Mouse (Mus musculus): Measurements from ENCODE around the gene Kif6. TPM values are rescaled to one million over a fixed set of nuclear protein-coding genes. Genes with fewer than 3 reads are reported as not detected.

The Kif6 gene
- polyA plus RNA-seq, 1 experiment from 2014 or later, result 2.5 TPM

- Histone ChIP-seq H3K4me1 (replicated peaks) (no peaks in the 10 kb centered on the region), H3K9ac (no peak overlapping the region), H3K4me2 (no peak overlapping the region), H3K9me3 (replicated peaks) (no peaks in the 10 kb centered on the region), H3K27me3 (replicated peaks) (peaks cover 40% of the 10 kb centered on the region), H3K27ac (ENCODE audit: poor library complexity, severe bottlenecking) (no peak overlapping the region), H3K36me3 (no peaks in the 10 kb centered on the region), H3K4me3 (no peak overlapping the region)
- no peak for ATAC-seq (ENCODE audit: insufficient number of reproducible peaks, low FRiP score)
- 63% methylated on average over 6 of the region's 6 CpGs for WGBS
Observed at GRCm38 (mm10) chr17:49875401-49875800, 260.5 kb downstream of the Kif6 start.

GRCm38 (mm10) chr17:49875939-49876651 is 261.2 kb downstream of the Kif6 start:
- H3K9me3 ChIP-seq (replicated peaks), result no peaks in the 10 kb centered on the region
- H3K4me3 ChIP-seq, result no peak overlapping the region
- no peak for ATAC-seq (ENCODE audit: insufficient number of reproducible peaks, low FRiP score)
- H3K4me2 ChIP-seq, result no peak overlapping the region
- no peak overlapping the region for H3K9ac ChIP-seq
- no peak overlapping the region for H3K27ac ChIP-seq (ENCODE audit: poor library complexity, severe bottlenecking)
- peaks cover 35% of the 10 kb centered on the region for H3K27me3 ChIP-seq (replicated peaks)
- H3K36me3 ChIP-seq, result no peaks in the 10 kb centered on the region
- WGBS, result 47% methylated on average over 15 of the region's 15 CpGs
- H3K4me1 ChIP-seq (replicated peaks), result no peaks in the 10 kb centered on the region

- WGBS, result 42% methylated on average over 5 of the region's 5 CpGs
- Histone ChIP-seq H3K9ac (no peak overlapping the region), H3K4me3 (no peak overlapping the region), H3K4me1 (replicated peaks) (peaks cover 16% of the 10 kb centered on the region), H3K9me3 (replicated peaks) (0 out of 2 replicates have a peak, but pooled peaks cover 3% of the 10 kb centered on the region), H3K27me3 (replicated peaks) (peaks cover 30% of the 10 kb centered on the region), H3K36me3 (no peaks in the 10 kb centered on the region), H3K4me2 (no peak overlapping the region), H3K27ac (ENCODE audit: poor library complexity, severe bottlenecking) (no peak overlapping the region)
- no peak for ATAC-seq (ENCODE audit: insufficient number of reproducible peaks, low FRiP score)
Observed at GRCm38 (mm10) chr17:49880919-49881744, 266.2 kb downstream of the Kif6 start.

DNA sequence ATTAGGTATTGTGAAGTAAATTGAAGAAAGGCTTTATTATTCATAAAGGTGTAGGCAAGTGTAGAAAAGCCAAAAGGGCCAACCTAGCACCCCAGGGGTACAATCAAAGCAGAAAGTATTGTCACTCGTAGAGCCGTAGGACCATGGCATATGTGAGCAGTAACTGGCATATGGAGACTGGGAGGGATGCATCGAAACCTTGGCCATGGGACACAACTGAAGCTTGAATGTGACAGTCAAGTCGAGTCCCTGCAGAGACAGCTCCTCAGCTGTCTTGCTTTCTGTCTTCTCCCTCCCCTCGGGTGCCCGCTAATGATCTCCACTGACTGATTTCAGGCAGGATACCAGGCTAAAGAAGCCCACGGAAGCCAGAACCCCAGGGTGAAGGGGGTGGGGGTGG is 266.9 kb downstream of the Kif6 start:
- H3K4me3 ChIP-seq, result no peak overlapping the region
- no peak overlapping the region for H3K27ac ChIP-seq (ENCODE audit: poor library complexity, severe bottlenecking)
- H3K9ac ChIP-seq, result no peak overlapping the region
- no peak for ATAC-seq (ENCODE audit: insufficient number of reproducible peaks, low FRiP score)
- H3K36me3 ChIP-seq, result no peaks in the 10 kb centered on the region
- H3K27me3 ChIP-seq (replicated peaks), result peaks cover 26% of the 10 kb centered on the region
- no peak overlapping the region for H3K4me2 ChIP-seq
- 0 out of 2 replicates have a peak, but pooled peaks cover 3% of the 10 kb centered on the region for H3K9me3 ChIP-seq (replicated peaks)
- peaks cover 16% of the 10 kb centered on the region for H3K4me1 ChIP-seq (replicated peaks)
- WGBS, result 75% methylated on average over 7 of the region's 7 CpGs

- no peaks in the 10 kb centered on the region for H3K36me3 ChIP-seq
- H3K4me1 ChIP-seq (replicated peaks), result peaks cover 16% of the 10 kb centered on the region
- no peak overlapping the region for H3K27ac ChIP-seq (ENCODE audit: poor library complexity, severe bottlenecking)
- no peak overlapping the region for H3K4me3 ChIP-seq
- 82% methylated on average over 8 of the region's 8 CpGs for WGBS
- H3K9me3 ChIP-seq (replicated peaks), result 0 out of 2 replicates have a peak, but pooled peaks cover 3% of the 10 kb centered on the region
- H3K4me2 ChIP-seq, result no peak overlapping the region
- H3K9ac ChIP-seq, result no peak overlapping the region
- H3K27me3 ChIP-seq (replicated peaks), result peaks cover 16% of the 10 kb centered on the region
- no peak for ATAC-seq (ENCODE audit: insufficient number of reproducible peaks, low FRiP score)
Observed at GRCm38 (mm10) chr17:49883136-49883755, 268.3 kb downstream of the Kif6 start.

DNA sequence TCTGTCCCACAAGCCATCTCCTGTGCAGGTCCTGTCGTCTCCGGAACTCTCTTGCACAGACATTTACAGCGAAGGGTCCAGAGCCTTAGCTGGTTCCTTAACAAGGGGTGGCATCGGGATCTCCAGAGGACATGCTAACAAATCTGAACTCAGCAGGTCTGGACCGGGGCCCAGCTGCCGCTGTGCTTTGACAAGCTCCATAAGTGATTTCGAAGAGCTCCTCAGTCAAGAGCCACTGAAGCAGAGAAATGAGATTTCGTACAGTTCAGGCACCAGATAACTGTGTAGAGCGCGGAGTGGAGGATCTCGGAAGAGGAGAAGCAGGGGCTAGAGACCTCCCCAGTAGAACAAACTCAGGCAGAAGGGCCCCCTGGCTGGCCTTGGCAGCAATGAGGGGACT is 270.1 kb downstream of the Kif6 start:
- Histone ChIP-seq H3K36me3 (no peaks in the 10 kb centered on the region), H3K4me3 (no peak overlapping the region), H3K27me3 (replicated peaks) (peaks cover 7% of the 10 kb centered on the region; the same call in 1 of the 2 replicates), H3K4me1 (replicated peaks) (peaks cover 23% of the 10 kb centered on the region), H3K9me3 (replicated peaks) (0 out of 2 replicates have a peak, but pooled peaks cover 3% of the 10 kb centered on the region), H3K27ac (ENCODE audit: poor library complexity, severe bottlenecking) (no peak overlapping the region), H3K4me2 (no peak overlapping the region), H3K9ac (no peak overlapping the region; the same call in 1 of the 2 replicates)
- ATAC-seq (ENCODE audit: insufficient number of reproducible peaks, low FRiP score), result no peak
- WGBS, result 50% methylated on average over 11 of the region's 11 CpGs

DNA sequence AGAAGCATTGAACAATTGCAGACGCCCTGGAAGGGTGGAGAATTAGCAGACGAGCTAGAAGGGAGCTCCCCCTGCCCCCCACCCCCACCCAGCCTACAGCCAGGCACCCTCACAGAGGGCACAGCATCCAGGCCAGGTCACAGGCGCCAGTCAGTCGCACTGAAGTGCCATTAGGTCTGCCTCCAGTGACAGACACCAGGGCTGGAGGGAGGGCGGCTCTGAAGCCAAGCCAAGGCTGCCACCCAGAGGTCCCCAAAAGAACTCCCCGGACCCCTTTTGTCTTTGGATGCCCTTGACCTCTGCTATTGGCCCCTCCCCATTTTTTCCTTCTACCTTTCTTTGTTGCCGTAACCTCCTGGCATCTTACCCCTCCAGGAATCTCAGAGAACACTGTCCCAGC is 274.7 kb downstream of the Kif6 start:
- H3K4me2 ChIP-seq, result no peak overlapping the region
- no peak overlapping the region for H3K4me3 ChIP-seq
- H3K27me3 ChIP-seq (replicated peaks), result peaks cover 15% of the 10 kb centered on the region; the same call in 1 of the 2 replicates
- no peak for ATAC-seq (ENCODE audit: insufficient number of reproducible peaks, low FRiP score)
- H3K27ac ChIP-seq (ENCODE audit: poor library complexity, severe bottlenecking), result no peak overlapping the region
- H3K9ac ChIP-seq, result no peak overlapping the region
- H3K9me3 ChIP-seq (replicated peaks), result no peaks in the 10 kb centered on the region
- H3K4me1 ChIP-seq (replicated peaks), result peaks cover 17% of the 10 kb centered on the region
- WGBS, result 25% methylated on average over 7 of the region's 7 CpGs
- H3K36me3 ChIP-seq, result no peaks in the 10 kb centered on the region

DNA sequence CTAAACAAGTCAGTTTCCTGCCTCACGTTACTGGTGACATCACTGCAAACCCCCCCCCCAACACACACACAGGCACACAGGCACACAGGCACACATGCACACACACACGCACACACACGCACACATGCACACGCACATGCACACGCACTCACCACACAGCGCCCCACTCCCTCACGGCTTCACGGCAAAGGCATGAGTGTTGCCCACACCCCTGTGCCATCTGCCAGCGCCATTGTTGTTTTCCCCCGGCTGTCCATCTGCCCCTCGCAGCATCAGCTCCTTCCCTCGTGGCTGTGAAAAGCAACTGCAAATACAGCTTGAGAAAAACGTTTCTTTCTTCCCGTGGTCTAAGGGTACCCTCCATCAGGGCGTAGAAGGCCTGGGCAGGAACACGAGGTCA is 275.9 kb downstream of the Kif6 start:
- Histone ChIP-seq H3K4me3 (no peak overlapping the region), H3K9ac (no peak overlapping the region), H3K4me2 (no peak overlapping the region), H3K9me3 (replicated peaks) (no peaks in the 10 kb centered on the region), H3K27me3 (replicated peaks) (peaks cover 11% of the 10 kb centered on the region; the same call in 1 of the 2 replicates), H3K27ac (ENCODE audit: poor library complexity, severe bottlenecking) (no peak overlapping the region), H3K36me3 (no peaks in the 10 kb centered on the region), H3K4me1 (replicated peaks) (peaks cover 7% of the 10 kb centered on the region)
- no peak for ATAC-seq (ENCODE audit: insufficient number of reproducible peaks, low FRiP score)
- 76% methylated on average over 16 of the region's 16 CpGs for WGBS

DNA sequence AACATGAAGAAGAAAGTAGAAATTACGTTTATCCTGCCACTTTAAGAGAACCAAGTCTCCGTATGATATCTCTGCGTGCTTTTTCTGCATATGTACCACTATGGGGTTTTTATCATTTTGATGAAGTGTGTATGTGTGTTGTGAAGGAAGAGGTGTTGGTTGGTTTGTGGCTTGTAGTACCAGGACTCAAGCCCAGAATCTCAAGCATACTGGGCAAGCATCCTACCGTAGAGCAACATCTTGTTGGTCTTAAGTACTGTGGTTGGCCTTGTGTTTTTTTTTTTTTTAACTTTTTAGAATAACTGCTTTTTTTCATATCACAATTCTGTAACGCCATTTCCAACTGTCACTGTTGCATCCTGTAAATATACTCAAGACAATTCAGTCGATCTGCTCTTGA is 277.5 kb downstream of the Kif6 start:
- Histone ChIP-seq H3K4me3 (no peak overlapping the region), H3K27ac (ENCODE audit: poor library complexity, severe bottlenecking) (no peak overlapping the region), H3K9ac (no peak overlapping the region), H3K4me1 (replicated peaks) (peaks cover 7% of the 10 kb centered on the region), H3K27me3 (replicated peaks) (0 out of 2 replicates have a peak, but pooled peaks cover 8% of the 10 kb centered on the region), H3K36me3 (no peaks in the 10 kb centered on the region), H3K9me3 (replicated peaks) (no peaks in the 10 kb centered on the region), H3K4me2 (no peak overlapping the region)
- 83% methylated on average over 6 of the region's 6 CpGs for WGBS
- ATAC-seq (ENCODE audit: insufficient number of reproducible peaks, low FRiP score), result no peak

GRCm38 (mm10) chr17:49894471-49894870 is 279.5 kb downstream of the Kif6 start:
- Histone ChIP-seq H3K27ac (ENCODE audit: poor library complexity, severe bottlenecking) (no peak overlapping the region), H3K27me3 (replicated peaks) (peaks cover 14% of the 10 kb centered on the region), H3K9ac (no peak overlapping the region), H3K36me3 (no peaks in the 10 kb centered on the region), H3K4me1 (replicated peaks) (peaks cover 5% of the 10 kb centered on the region), H3K9me3 (replicated peaks) (no peaks in the 10 kb centered on the region), H3K4me2 (no peak overlapping the region), H3K4me3 (no peak overlapping the region)
- 76% methylated on average over 6 of the region's 6 CpGs for WGBS
- no peak for ATAC-seq (ENCODE audit: insufficient number of reproducible peaks, low FRiP score)

DNA sequence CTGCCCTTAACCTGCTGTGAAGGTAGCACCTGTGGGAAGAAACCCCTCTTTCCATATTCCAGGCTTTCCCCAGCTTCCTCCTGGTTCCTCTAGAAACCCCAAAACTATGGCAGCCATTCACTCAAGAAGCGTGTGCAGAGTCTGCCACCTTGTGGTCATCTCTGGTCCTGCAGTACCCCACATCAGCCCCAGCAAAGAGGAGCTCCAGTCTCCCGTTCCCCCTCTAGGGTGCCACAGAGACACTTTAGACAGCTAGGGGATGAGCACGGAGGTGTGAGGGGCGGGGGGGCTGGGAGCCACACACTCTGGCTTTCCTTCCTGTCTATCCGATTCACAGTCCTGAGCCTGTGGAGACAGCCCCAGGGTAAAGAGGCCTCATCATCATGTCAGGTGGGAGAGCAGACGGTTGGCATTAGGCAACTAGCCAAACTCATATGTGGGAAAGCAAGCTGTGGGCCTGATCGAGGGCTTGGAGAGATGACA is 284.0 kb downstream of the Kif6 start:
- ATAC-seq (ENCODE audit: insufficient number of reproducible peaks, low FRiP score), result no peak
- Histone ChIP-seq H3K27ac (ENCODE audit: poor library complexity, severe bottlenecking) (no peak overlapping the region), H3K4me3 (no peak overlapping the region), H3K36me3 (no peaks in the 10 kb centered on the region), H3K4me2 (peak overlapping the region; percentile 16; the same call in 1 of the 2 replicates), H3K4me1 (replicated peaks) (peaks cover 7% of the 10 kb centered on the region), H3K27me3 (replicated peaks) (peaks cover 32% of the 10 kb centered on the region), H3K9ac (no peak overlapping the region), H3K9me3 (replicated peaks) (no peaks in the 10 kb centered on the region)
- WGBS, result 19% methylated on average over 7 of the region's 7 CpGs
